Mouse (Mus musculus) CH12.LX (cell line): ENCODE measurements at regions not wholly inside any gene's neighbourhood (a gene's known extent, or its start where the extent isn't known, plus 50 kb on each side); places are given as distances from the start of the nearest gene placed in this dataset.

ENCODE experiments used
- DNase-seq: peaks from one replicate; pipeline ENCODE4 v3.0.0-alpha.2; 2013; ENCODE audit errors: extremely low read depth
- H3K27ac ChIP-seq: 2 replicates; pipeline ENCODE4 v1.5.1; 2012; ENCODE audit warnings: low read depth, mild to moderate bottlenecking, control low read depth, moderate library complexity; ENCODE audit not compliant: insufficient read depth
- H3K27me3 ChIP-seq: replicated peaks from 2 replicates; pipeline ENCODE3; 2012; ENCODE audit warnings: inconsistent platforms
- H3K36me3 ChIP-seq, 2 experiments: replicated peaks in 1 of 2; 2 replicates each; pipeline versions ENCODE3 to v1.6.1; 2012; ENCODE audit warnings: inconsistent platforms in 1 of 2, low read length in 1 of 2, mild to moderate bottlenecking in 1 of 2, mixed read lengths in 1 of 2, moderate library complexity in 1 of 2; ENCODE audit not compliant: control insufficient read depth in 1 of 2, insufficient read depth in 1 of 2
- H3K4me1 ChIP-seq, 2 experiments: 2 replicates each; pipeline ENCODE4 v1.6.1; 2012; ENCODE audit warnings: inconsistent platforms in 1 of 2, moderate library complexity in 1 of 2; ENCODE audit not compliant: insufficient read depth in 2 of 2, control insufficient read depth in 1 of 2
- H3K4me2 ChIP-seq: 2 replicates; pipeline ENCODE4 v1.6.1; 2012; ENCODE audit warnings: low read depth, mild to moderate bottlenecking, control low read depth; ENCODE audit not compliant: poor library complexity, insufficient read depth, severe bottlenecking
- H3K4me3 ChIP-seq, 3 experiments: fragments of 150-350 bp in 1 of 3; sonication (generic) in 1 of 3; replicated peaks in 1 of 3; 2 replicates each; pipeline versions ENCODE3 to v1.5.1; 2011 to 2012; ENCODE audit warnings: low read depth in 2 of 3, low read length in 2 of 3, mild to moderate bottlenecking in 2 of 3, moderate library complexity in 2 of 3, control low read depth in 1 of 3, improper control_type of control experiment in 1 of 3, inconsistent platforms in 1 of 3, mixed read lengths in 1 of 3; ENCODE audit not compliant: poor library complexity in 1 of 3
- H3K79me2 ChIP-seq: replicated peaks from 2 replicates; pipeline ENCODE4 v1.6.1; 2012; ENCODE audit warnings: mild to moderate bottlenecking, moderate library complexity; ENCODE audit not compliant: control insufficient read depth, poor library complexity, insufficient read depth, severe bottlenecking; ENCODE audit errors: extremely low read depth
- H3K9ac ChIP-seq: 2 replicates; pipeline ENCODE4 v1.6.1; 2012; ENCODE audit warnings: low read depth, mild to moderate bottlenecking, control low read depth, moderate library complexity; ENCODE audit not compliant: insufficient read depth
- H3K9me3 ChIP-seq: replicated peaks from 2 replicates; pipeline ENCODE3; 2012; ENCODE audit warnings: low read length, inconsistent platforms, mixed read lengths
- BHLHE40 ChIP-seq: IDR thresholded peaks from 2 replicates; pipeline ENCODE4 v1.6.1; 2011; ENCODE audit warnings: mild to moderate bottlenecking, low read depth, low read length, improper control_type of control experiment
- CHD2 ChIP-seq: IDR thresholded peaks from 2 replicates; pipeline ENCODE4 v1.6.1; 2011; ENCODE audit warnings: low read length, improper control_type of control experiment
- CTCF ChIP-seq, 2 experiments: IDR thresholded peaks in 1 of 2; conservative IDR thresholded peaks in 1 of 2; 2 replicates each; pipeline ENCODE4 v1.5.1; 2011 to 2012; ENCODE audit warnings: low read depth in 2 of 2, low read length in 2 of 2, improper control_type of control experiment in 1 of 2, inconsistent platforms in 1 of 2, mild to moderate bottlenecking in 1 of 2, moderate library complexity in 1 of 2
- E2F4 ChIP-seq: IDR thresholded peaks from 2 replicates; pipeline ENCODE4 v1.6.1; 2011; ENCODE audit warnings: low read depth, low read length, improper control_type of control experiment; ENCODE audit not compliant: insufficient replicate concordance
- ELF1 ChIP-seq: IDR thresholded peaks from 2 replicates; pipeline ENCODE4 v1.6.1; 2014; ENCODE audit warnings: low read depth, mild to moderate bottlenecking, inconsistent platforms, low read length, improper control_type of control experiment
- EP300 ChIP-seq: IDR thresholded peaks from 2 replicates; pipeline ENCODE4 v1.6.1; 2011; ENCODE audit warnings: low read length, improper control_type of control experiment
- ETS1 ChIP-seq: conservative IDR thresholded peaks from 2 replicates; pipeline ENCODE4 v1.6.1; 2012; ENCODE audit warnings: low read depth, mild to moderate bottlenecking, inconsistent platforms, low read length, improper control_type of control experiment, moderate library complexity
- GABPA ChIP-seq: IDR thresholded peaks from 2 replicates; pipeline ENCODE4 v1.6.1; 2012; ENCODE audit warnings: low read depth, low read length, improper control_type of control experiment, inconsistent platforms; ENCODE audit not compliant: insufficient replicate concordance
- HCFC1 ChIP-seq: IDR thresholded peaks from 2 replicates; pipeline ENCODE4 v1.6.1; 2012; ENCODE audit warnings: low read depth, mild to moderate bottlenecking, inconsistent platforms, low read length, improper control_type of control experiment
- JUN ChIP-seq: IDR thresholded peaks from 2 replicates; pipeline ENCODE4 v1.6.1; 2011; ENCODE audit warnings: low read depth, mild to moderate bottlenecking, low read length, improper control_type of control experiment, moderate library complexity; ENCODE audit not compliant: insufficient read depth
- JUND ChIP-seq: conservative IDR thresholded peaks from 2 replicates; pipeline ENCODE4 v1.6.1; 2011; ENCODE audit warnings: low read depth, low read length, improper control_type of control experiment
- MAX ChIP-seq: IDR thresholded peaks from 2 replicates; pipeline ENCODE4 v1.6.1; 2011; ENCODE audit warnings: low read length, improper control_type of control experiment
- MAZ ChIP-seq: IDR thresholded peaks from 2 replicates; pipeline ENCODE4 v1.6.1; 2012; ENCODE audit warnings: low read depth, mild to moderate bottlenecking, inconsistent platforms, low read length, improper control_type of control experiment, moderate library complexity
- MEF2A ChIP-seq: IDR thresholded peaks from 2 replicates; pipeline ENCODE4 v1.6.1; 2014; ENCODE audit warnings: low read depth, mild to moderate bottlenecking, inconsistent platforms, low read length, improper control_type of control experiment, borderline replicate concordance
- PAX5 ChIP-seq: IDR thresholded peaks from 2 replicates; pipeline ENCODE4 v1.6.1; 2012; ENCODE audit warnings: low read length, inconsistent platforms, mixed read lengths
- POLR2AphosphoS2 ChIP-seq: IDR thresholded peaks from 2 replicates; pipeline ENCODE4 v1.6.1; 2011; ENCODE audit warnings: low read depth, low read length, improper control_type of control experiment
- RAD21 ChIP-seq: IDR thresholded peaks from 2 replicates; pipeline ENCODE4 v1.6.1; 2011; ENCODE audit warnings: low read depth, mild to moderate bottlenecking, low read length, improper control_type of control experiment, moderate library complexity
- SIN3A ChIP-seq: IDR thresholded peaks from 2 replicates; pipeline ENCODE4 v1.6.1; 2012; ENCODE audit warnings: low read length, improper control_type of control experiment, inconsistent platforms
- TBP ChIP-seq: conservative IDR thresholded peaks from 2 replicates; pipeline ENCODE4 v1.6.1; 2011; ENCODE audit warnings: low read depth, low read length, improper control_type of control experiment
- TCF12 ChIP-seq: IDR thresholded peaks from 2 replicates; pipeline ENCODE4 v1.6.1; 2014; ENCODE audit warnings: low read depth, mild to moderate bottlenecking, inconsistent platforms, low read length, improper control_type of control experiment
- dilution Hi-C: fragments of 300-500 bp; cut with MboI; formaldehyde crosslinking; loops from 2 replicates; pipeline ENCODE4 v1.14.3; 2020; ENCODE audit warnings: low sequenced_read_pairs; ENCODE audit not compliant: extremely low pct_unique_long_range_greater_than_20kb, extremely low pct_ligation_motif_present
- in situ Hi-C: fragments of 300-500 bp; cut with MboI; formaldehyde crosslinking; loops from 3 replicates; pipeline ENCODE4 v1.14.3; 2019; ENCODE audit warnings: low sequenced_read_pairs, low pct_ligation_motif_present, low pct_unique_long_range_greater_than_20kb, mixed read lengths

DNA sequence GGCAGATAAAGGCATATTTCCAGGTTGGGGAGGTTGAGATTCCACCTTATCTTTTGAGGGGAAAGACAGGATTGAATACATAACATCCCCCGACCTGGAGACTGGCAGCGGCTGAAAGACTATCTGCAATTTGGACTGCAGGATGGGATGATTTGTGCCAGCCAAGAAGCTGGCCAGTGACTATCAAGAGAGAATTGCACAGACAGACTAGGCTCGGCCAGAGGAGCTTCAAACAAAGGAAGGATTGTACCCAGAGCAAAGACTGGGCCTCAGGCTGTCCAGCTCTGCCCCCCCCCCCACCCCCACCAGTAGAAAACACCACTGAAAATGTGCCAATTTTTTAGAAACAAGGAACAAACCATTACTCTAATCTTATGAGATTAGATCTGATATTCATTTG is 73.0 kb upstream of the Fam3c start:
- DNase-seq, result no peak
- H3K4me2 ChIP-seq, result no peak overlapping the region
- no peaks in the 10 kb centered on the region for H3K27me3 ChIP-seq
- dilution Hi-C loops, result no loop called here
- H3K27ac ChIP-seq, result no peak overlapping the region
- H3K4me1 ChIP-seq, result peaks cover 0 to 8% of the 10 kb centered on the region in 2 experiments; a peak in 3 of 4 replicates
- no peaks in the 10 kb centered on the region for H3K36me3 ChIP-seq
- TF ChIP-seq PAX5 (no peak), CTCF (conservative IDR thresholded peaks at IDR 0.05 in 1 of 2, IDR thresholded peaks at IDR 0.05 in 1 of 2; ENCODE audit: low read depth in 2 of 2, low read length in 2 of 2) (no peak)
- no peak overlapping the region for H3K9ac ChIP-seq
- in situ Hi-C loops, result no loop called here
- no peak overlapping the region for H3K4me3 ChIP-seq
- peaks cover 3% of the 10 kb centered on the region for H3K9me3 ChIP-seq
- H3K79me2 ChIP-seq, result no peaks in the 10 kb centered on the region

DNA sequence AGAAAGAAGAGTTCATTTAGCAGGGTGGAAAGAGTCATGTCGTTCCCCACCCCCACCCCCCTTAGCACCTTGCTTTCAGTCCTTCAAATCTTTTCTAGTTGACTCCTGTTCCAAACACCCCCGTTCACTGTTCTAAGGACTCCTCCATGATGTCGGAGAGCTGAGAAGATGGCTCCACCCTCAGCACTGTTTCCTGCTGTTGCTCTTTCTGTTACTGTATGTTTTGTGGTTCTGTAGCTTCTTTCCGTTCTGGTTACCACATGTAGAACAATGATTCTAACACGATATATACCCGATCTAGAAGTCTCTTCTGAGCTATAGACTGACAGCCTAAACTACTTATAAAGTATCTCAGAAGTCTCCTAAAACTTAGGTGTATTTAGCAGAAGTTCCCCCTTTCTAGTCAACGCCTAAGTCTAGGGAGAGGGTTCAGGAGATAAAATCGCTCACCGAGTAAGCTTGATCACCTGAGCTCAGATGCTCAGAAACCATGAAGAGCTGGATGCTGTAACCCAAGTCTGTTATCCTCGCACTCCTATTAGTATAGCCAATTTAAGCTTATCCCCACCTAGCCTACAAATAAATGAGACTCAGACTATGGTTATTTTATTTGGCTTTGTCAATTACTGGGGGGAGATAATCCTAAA is 68.2 kb upstream of the Fam3c start:
- no peaks in the 10 kb centered on the region for H3K36me3 ChIP-seq
- no peak for DNase-seq
- TF ChIP-seq MAX (peak; percentile 44; the same call in 1 of the 2 replicates), E2F4 (no peak), MEF2A (0 out of 2 replicates have a peak, but pooled peaks have one; percentile 2), SIN3A (no peak), JUND (no peak), CTCF (conservative IDR thresholded peaks at IDR 0.05 in 1 of 2, IDR thresholded peaks at IDR 0.05 in 1 of 2; ENCODE audit: low read depth in 2 of 2, low read length in 2 of 2) (no peak), JUN (no peak), POLR2AphosphoS2 (no peak)
- peak overlapping the region; percentile 28; the same call in 1 of the 2 replicates for H3K27ac ChIP-seq
- in situ Hi-C loops (no loop called here), dilution Hi-C loops (no loop called here)
- H3K79me2 ChIP-seq, result no peaks in the 10 kb centered on the region
- peak overlapping the region; percentile 30; the same call in 1 of the 2 replicates for H3K9ac ChIP-seq
- no peak overlapping the region for H3K4me3 ChIP-seq
- peak overlapping the region; percentile 71 for H3K4me2 ChIP-seq
- peaks cover 3% of the 10 kb centered on the region for H3K9me3 ChIP-seq
- H3K4me1 ChIP-seq, result peaks cover 0 to 23% of the 10 kb centered on the region in 2 experiments; a peak in 3 of 4 replicates
- H3K27me3 ChIP-seq, result no peaks in the 10 kb centered on the region

DNA sequence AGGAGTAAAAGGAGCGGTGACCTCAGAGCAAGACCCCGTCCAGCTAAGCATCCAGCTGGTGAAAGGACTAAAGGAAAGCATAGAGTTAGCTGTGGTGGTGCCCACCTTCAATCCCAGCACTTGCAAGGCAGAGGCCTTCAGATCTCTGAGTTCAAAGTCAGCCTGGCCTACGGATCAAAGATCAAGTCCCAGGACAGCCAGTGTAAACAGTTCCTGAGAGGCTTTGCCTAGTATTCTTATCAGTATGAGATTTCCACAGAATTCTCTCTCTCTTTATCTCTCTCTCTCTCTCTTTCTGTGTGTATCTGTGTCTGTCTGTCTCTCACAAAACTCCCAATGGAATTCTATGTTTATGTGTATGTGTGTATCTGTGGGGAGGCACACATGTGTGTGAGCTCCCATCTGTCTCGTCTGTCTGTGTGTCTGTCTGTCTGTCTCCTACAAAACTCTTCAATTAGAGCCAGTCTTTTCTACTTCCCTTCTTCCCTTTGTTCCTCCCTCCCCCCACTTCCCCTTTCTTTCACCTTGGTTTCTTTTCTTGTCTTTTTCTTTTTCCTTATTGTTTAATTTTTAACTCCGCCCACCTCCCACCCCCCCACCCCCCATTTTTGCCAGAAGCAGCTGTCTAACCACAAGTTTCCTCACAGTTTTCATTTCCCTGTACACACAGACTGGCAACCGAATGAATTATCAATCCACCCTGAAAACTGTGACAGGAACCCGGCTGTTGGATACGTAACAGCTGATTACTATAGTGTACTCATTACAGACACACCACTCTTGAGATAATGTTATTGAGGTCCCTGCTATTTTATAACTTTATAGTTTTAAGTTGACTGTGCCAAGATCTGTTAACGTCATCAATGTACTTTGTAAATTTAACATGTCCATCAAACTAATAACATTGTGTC is 67.3 kb upstream of the Fam3c start:
- TF ChIP-seq TCF12, result 0 out of 2 replicates have a peak, but pooled peaks have one; percentile 16
- 0 out of 2 replicates have a peak, but pooled peaks have one; percentile 9 for TF ChIP-seq BHLHE40
- peak; percentile 58 for TF ChIP-seq EP300
- TF ChIP-seq RAD21, result no peak
- no peak for TF ChIP-seq TBP
- TF ChIP-seq ETS1, result peak; percentile 57
- TF ChIP-seq CHD2, result 0 out of 2 replicates have a peak, but pooled peaks have one; percentile 24
- TF ChIP-seq HCFC1, result no peak
- 0 out of 2 replicates have a peak, but pooled peaks have one; percentile 31 for TF ChIP-seq ELF1
- TF ChIP-seq MAZ, result no peak
- TF ChIP-seq GABPA, result no peak
- TF ChIP-seq MEF2A, result peak; percentile 29; the same call in 1 of the 2 replicates
- no peak overlapping the region for H3K4me3 ChIP-seq
- no peak overlapping the region for H3K27ac ChIP-seq
- no peaks in the 10 kb centered on the region for H3K27me3 ChIP-seq
- H3K36me3 ChIP-seq, result no peaks in the 10 kb centered on the region
- H3K9me3 ChIP-seq, result peaks cover 3% of the 10 kb centered on the region
- peaks cover 0 to 27% of the 10 kb centered on the region in 2 experiments; a peak in 3 of 4 replicates for H3K4me1 ChIP-seq
- dilution Hi-C loops, result no loop called here
- in situ Hi-C loops, result no loop called here
- DNase-seq, result peak; percentile 58
- peak overlapping the region; percentile 63 for H3K4me2 ChIP-seq
- H3K79me2 ChIP-seq, result no peaks in the 10 kb centered on the region
- peak overlapping the region; percentile 30; the same call in 1 of the 2 replicates for H3K9ac ChIP-seq
